8 mouse cellular contexts compared by ENCODE assay signal in the genomic region with DNA sequence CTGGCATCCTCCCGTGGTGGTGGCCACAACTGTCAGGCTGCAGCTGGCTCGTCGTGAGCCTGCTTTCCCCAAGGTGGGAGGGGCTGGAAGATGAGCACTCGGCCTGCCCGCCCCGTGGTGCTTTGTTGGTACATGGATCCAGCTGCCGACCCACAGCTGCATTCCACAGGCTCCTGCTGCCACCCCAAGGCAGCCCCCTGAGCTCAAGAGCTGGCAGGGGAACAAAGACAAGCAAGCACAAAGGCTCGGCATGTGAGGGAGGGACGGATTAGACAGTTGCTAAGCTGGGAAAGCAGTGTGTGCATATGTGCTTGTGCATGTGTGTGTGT. TPM values are rescaled to one million over a fixed set of nuclear protein-coding genes. Genes with fewer than 3 reads are reported as not detected.
A peak's percentile ranks its signal among the peaks of the same experiment; 100 is the strongest.
DNase-seq lines count a peak whose midpoint lies in the region; ATAC-seq and TF ChIP-seq lines count a peak whose summit lies in the region.
"Had no signal": no experiment of that assay in that cellular context is flagged by ENCODE, and none has a peak within 500 bp of the region (broad histone marks: within the 10 kb centered on the region; RNA-seq: fewer than 3 reads in every experiment).

No protein-coding gene starts in this region.

- no peaks in the 10 kb centered on the region for H3K9me3 ChIP-seq in forebrain, embryonic 12.5 days
- no peaks in the 10 kb centered on the region for H3K9me3 ChIP-seq in limb, embryonic 15.5 days

- DNase-seq in layer of hippocampus, adult 9-11 months, result peak; percentile 47
- DNase-seq in layer of hippocampus, postnatal 10 days (ENCODE audit: low spot score in 2 of 2), result no peak
- DNase-seq in thymus, postnatal 0 days (ENCODE audit: low spot score), result peak; percentile 70
- no peak for DNase-seq in layer of hippocampus, adult 2 months (ENCODE audit: low spot score in 2 of 2)
- DNase-seq in right cerebral cortex, postnatal 14 days, result no peak
- DNase-seq: liver, postnatal 0 days had no signal

- peak; percentile 71 for ATAC-seq in forebrain, embryonic 12.5 days (ENCODE audit: low FRiP score)
- ATAC-seq in limb, embryonic 15.5 days (ENCODE audit: insufficient number of reproducible peaks, low FRiP score, low TSS enrichment, low read depth), result no peak
- ATAC-seq: liver, postnatal 0 days had no signal

- peak overlapping the region; percentile 31 for H3K4me2 ChIP-seq in forebrain, embryonic 12.5 days
- 0 out of 2 replicates have a peak overlapping the region, but pooled peaks have one; percentile 4 for H3K4me2 ChIP-seq in limb, embryonic 15.5 days

- no peak overlapping the region for H3K4me3 ChIP-seq in forebrain, embryonic 12.5 days (replicated peaks)
- H3K4me3 ChIP-seq in limb, embryonic 15.5 days, result no peak overlapping the region
- no peak overlapping the region for H3K4me3 ChIP-seq in layer of hippocampus, adult 2 months

- 1% methylated on average over 9 of the region's 9 CpGs for WGBS in forebrain, embryonic 12.5 days
- WGBS in limb, embryonic 15.5 days, result 6% methylated on average over 9 of the region's 9 CpGs

- H3K36me3 ChIP-seq in forebrain, embryonic 12.5 days (replicated peaks), result no peaks in the 10 kb centered on the region
- no peaks in the 10 kb centered on the region for H3K36me3 ChIP-seq in limb, embryonic 15.5 days

- H3K9ac ChIP-seq in forebrain, embryonic 12.5 days, result peak overlapping the region; percentile 1; the same call in 1 of the 2 replicates
- no peak overlapping the region for H3K9ac ChIP-seq in limb, embryonic 15.5 days
- H3K9ac ChIP-seq: liver, postnatal 0 days had no signal

- H3K27me3 ChIP-seq in forebrain, embryonic 12.5 days, result peaks cover 2% of the 10 kb centered on the region; the same call in 1 of the 2 replicates
- no peaks in the 10 kb centered on the region for H3K27me3 ChIP-seq in limb, embryonic 15.5 days

- H3K4me1 ChIP-seq in forebrain, embryonic 12.5 days, result peaks cover 41% of the 10 kb centered on the region
- peaks cover 49% of the 10 kb centered on the region for H3K4me1 ChIP-seq in limb, embryonic 15.5 days

- H3K27ac ChIP-seq in forebrain, embryonic 12.5 days, result peak overlapping the region; percentile 74
- H3K27ac ChIP-seq in limb, embryonic 15.5 days, result peak overlapping the region; percentile 77
- H3K27ac ChIP-seq in layer of hippocampus, adult 2 months, result no peak overlapping the region

- no peak for TF ChIP-seq CTCF in layer of hippocampus, adult 2 months (conservative IDR thresholded peaks at IDR 0.05)

RNA-seq across cellular contexts. Expression of gene Rfx8, which starts 19.6 kb away (rescaled TPM):
- total RNA-seq in layer of hippocampus, postnatal 10 days (2021), result under 1 TPM in 1 of 2 experiments, not detected in 1; 0.31 TPM
- polyA plus RNA-seq in forebrain, embryonic 12.5 days (2016; fragmentation: Nextera tagmentation; extraction: Ambion mirVana), result not detected in 2 replicates
- polyA plus RNA-seq in limb, embryonic 15.5 days (2015; fragmentation: Nextera tagmentation; extraction: Ambion mirVana), result 0.73 and 0.79 TPM in 2 replicates
- 0.12 and 0.31 TPM in 2 replicates for polyA plus RNA-seq in thymus, postnatal 0 days (2015; fragmentation: Nextera tagmentation; extraction: Ambion mirVana)
- total RNA-seq in layer of hippocampus, adult 2 months (2021), result under 1 TPM; 0.22 to 0.51 TPM
- polyA plus RNA-seq: liver, postnatal 0 days had no signal

RNA-seq across cellular contexts. Expression of gene Creg2, which starts 50.0 kb away (rescaled TPM):
- 10 to 100 TPM; 51.6 to 54.2 TPM for total RNA-seq in layer of hippocampus, postnatal 10 days (2021)
- 0.22 and 0.38 TPM in 2 replicates for polyA plus RNA-seq in forebrain, embryonic 12.5 days (2016; fragmentation: Nextera tagmentation; extraction: Ambion mirVana)
- polyA plus RNA-seq in limb, embryonic 15.5 days (2015; fragmentation: Nextera tagmentation; extraction: Ambion mirVana), result 0.53 and 0.55 TPM in 2 replicates
- 0.21 and 0.34 TPM in 2 replicates for polyA plus RNA-seq in thymus, postnatal 0 days (2015; fragmentation: Nextera tagmentation; extraction: Ambion mirVana)
- 10 to 100 TPM; 99.7 to 100.0 TPM for total RNA-seq in layer of hippocampus, adult 2 months (2021)
- polyA plus RNA-seq: liver, postnatal 0 days had no signal

Comparison
In these comparisons a context has a peak if more than half of its experiments do, and no peak if none do; other contexts are left out.
1. DNase-seq: peak in layer of hippocampus, adult 9-11 months (single experiment) and thymus, postnatal 0 days (single experiment); none in layer of hippocampus, postnatal 10 days (0 of 2), layer of hippocampus, adult 2 months (0 of 2) and right cerebral cortex, postnatal 14 days (single experiment).